Mouse (Mus musculus) neural tube, embryonic 11.5 days (tissue): ENCODE data around the gene Lhfpl2. TPM values are rescaled to one million over a fixed set of nuclear protein-coding genes. Genes with fewer than 3 reads are reported as not detected.

Experiments
- ATAC-seq: fragments of 200-750 bp; cut with Nextera tagmentation; 2 replicates; pipeline ENCODE4 v1.8.0; 2017; ENCODE audit warnings: moderate number of reproducible peaks, mild to moderate bottlenecking, moderate TSS enrichment, moderate library complexity; ENCODE audit not compliant: insufficient read depth, low FRiP score, low TSS enrichment
- DNase-seq: peaks from one replicate; pipeline ENCODE4 v3.0.0-alpha.2; 2015; ENCODE audit warnings: low spot score
- H3K27ac ChIP-seq: fragments of 300-500 bp; sonication (generic); 2 replicates; pipeline ENCODE4 v1.5.1; 2014; ENCODE audit warnings: low read depth, mild to moderate bottlenecking, low read length
- H3K27me3 ChIP-seq: fragments of 300-500 bp; sonication (generic); 2 replicates; pipeline ENCODE4 v1.6.1; 2014; ENCODE audit warnings: mild to moderate bottlenecking, low read length, mixed read lengths; ENCODE audit not compliant: control insufficient read depth, insufficient read depth
- H3K36me3 ChIP-seq: fragments of 300-500 bp; sonication (generic); 2 replicates; pipeline ENCODE4 v1.6.1; 2014; ENCODE audit warnings: mild to moderate bottlenecking, low read length, moderate library complexity, mixed read lengths; ENCODE audit not compliant: control insufficient read depth, insufficient read depth
- H3K4me1 ChIP-seq: fragments of 300-500 bp; sonication (generic); 2 replicates; pipeline ENCODE4 v1.6.1; 2014; ENCODE audit warnings: low read length, mixed read lengths; ENCODE audit not compliant: control insufficient read depth, insufficient read depth
- H3K4me2 ChIP-seq: fragments of 300-500 bp; sonication (generic); 2 replicates; pipeline ENCODE4 v1.6.1; 2014; ENCODE audit warnings: low read depth, mild to moderate bottlenecking, moderate library complexity
- H3K4me3 ChIP-seq: fragments of 300-500 bp; sonication (generic); 2 replicates; pipeline ENCODE4 v1.5.1; 2014; ENCODE audit warnings: low read depth, low read length
- H3K9ac ChIP-seq: fragments of 300-500 bp; sonication (generic); 2 replicates; pipeline ENCODE4 v1.6.1; 2014; ENCODE audit warnings: mild to moderate bottlenecking, low read length
- H3K9me3 ChIP-seq: fragments of 300-500 bp; sonication (generic); 2 replicates; pipeline ENCODE4 v1.6.1; 2016; ENCODE audit warnings: low read length; ENCODE audit not compliant: control insufficient read depth
- WGBS: fragments of 180-500 bp; shearing (Covaris S2); extraction: QIAGEN DNeasy Blood & Tissue Kit; methylation state at CpG from one replicate; pipeline ENCODE4 v1.1.7; 2014; 5-methylcytosine and 5-hydroxymethylcytosine counted together
- polyA plus RNA-seq: library from polyadenylated mRNA; unstranded; fragments of >200 nt; fragmentation: Nextera tagmentation; extraction: Ambion mirVana; gene quantifications from 2 replicates; pipeline ENCODE4 v1.2.1, GENCODE M21; 2014

Lhfpl2 gene
- polyA plus RNA-seq, 1 experiment from 2014 or later: 25.2 TPM

GRCm38 (mm10) chr13:94087061-94087460, 29.5 kb downstream of the Lhfpl2 start:
- no peak overlapping the region for H3K27ac ChIP-seq
- WGBS: 78% methylated on average over 9 of the region's 9 CpGs
- ATAC-seq (no peak), DNase-seq (no peak)
- no peak overlapping the region for H3K9ac ChIP-seq
- no peaks in the 10 kb centered on the region for H3K4me1 ChIP-seq
- no peak overlapping the region for H3K4me3 ChIP-seq
- no peak overlapping the region for H3K4me2 ChIP-seq
- H3K27me3 ChIP-seq: no peaks in the 10 kb centered on the region
- no peaks in the 10 kb centered on the region for H3K36me3 ChIP-seq
- H3K9me3 ChIP-seq: no peaks in the 10 kb centered on the region

- no peaks in the 10 kb centered on the region for H3K36me3 ChIP-seq
- no peaks in the 10 kb centered on the region for H3K4me1 ChIP-seq
- no peak overlapping the region for H3K9ac ChIP-seq
- ATAC-seq: no peak
- no peak for DNase-seq
- no peaks in the 10 kb centered on the region for H3K27me3 ChIP-seq
- H3K4me2 ChIP-seq: no peak overlapping the region
- 77% methylated on average over 9 of the region's 9 CpGs for WGBS
- no peaks in the 10 kb centered on the region for H3K9me3 ChIP-seq
- no peak overlapping the region for H3K27ac ChIP-seq
- no peak overlapping the region for H3K4me3 ChIP-seq
Measured at GRCm38 (mm10) chr13:94088788-94089187, 31.2 kb downstream of the Lhfpl2 start.

GRCm38 (mm10) chr13:94089286-94089685, 31.7 kb downstream of the Lhfpl2 start:
- DNase-seq (no peak), ATAC-seq (no peak)
- Histone ChIP-seq H3K27ac (no peak overlapping the region), H3K4me2 (no peak overlapping the region), H3K27me3 (no peaks in the 10 kb centered on the region), H3K9ac (no peak overlapping the region), H3K9me3 (no peaks in the 10 kb centered on the region), H3K4me3 (no peak overlapping the region), H3K36me3 (no peaks in the 10 kb centered on the region), H3K4me1 (no peaks in the 10 kb centered on the region)
- 42% methylated on average over 9 of the region's 9 CpGs for WGBS

- WGBS: 47% methylated on average over 2 of the region's 2 CpGs
- no peak overlapping the region for H3K4me2 ChIP-seq
- H3K27ac ChIP-seq: no peak overlapping the region
- ATAC-seq: no peak
- no peak overlapping the region for H3K4me3 ChIP-seq
- H3K9me3 ChIP-seq: no peaks in the 10 kb centered on the region
- H3K9ac ChIP-seq: no peak overlapping the region
- H3K36me3 ChIP-seq: no peaks in the 10 kb centered on the region
- H3K27me3 ChIP-seq: no peaks in the 10 kb centered on the region
- no peaks in the 10 kb centered on the region for H3K4me1 ChIP-seq
- DNase-seq: no peak
Measured at GRCm38 (mm10) chr13:94091366-94091765, 33.8 kb downstream of the Lhfpl2 start.

- Histone ChIP-seq H3K27ac (no peak overlapping the region), H3K9ac (no peak overlapping the region), H3K36me3 (no peaks in the 10 kb centered on the region), H3K4me2 (no peak overlapping the region), H3K27me3 (no peaks in the 10 kb centered on the region), H3K9me3 (no peaks in the 10 kb centered on the region), H3K4me3 (no peak overlapping the region), H3K4me1 (no peaks in the 10 kb centered on the region)
- WGBS: 91% methylated on average over 4 of the region's 4 CpGs
- DNase-seq: no peak
- no peak for ATAC-seq
Measured at GRCm38 (mm10) chr13:94094176-94094575, 36.6 kb downstream of the Lhfpl2 start.

GRCm38 (mm10) chr13:94094625-94095024, 37.0 kb downstream of the Lhfpl2 start:
- ATAC-seq (no peak), DNase-seq (no peak)
- 67% methylated on average over 3 of the region's 3 CpGs for WGBS
- H3K4me3 ChIP-seq: no peak overlapping the region
- no peak overlapping the region for H3K27ac ChIP-seq
- no peaks in the 10 kb centered on the region for H3K36me3 ChIP-seq
- H3K9ac ChIP-seq: no peak overlapping the region
- H3K4me2 ChIP-seq: no peak overlapping the region
- H3K9me3 ChIP-seq: no peaks in the 10 kb centered on the region
- no peaks in the 10 kb centered on the region for H3K27me3 ChIP-seq
- no peaks in the 10 kb centered on the region for H3K4me1 ChIP-seq

- no peak for DNase-seq
Measured at GRCm38 (mm10) chr13:94095202-94095601, 37.6 kb downstream of the Lhfpl2 start.

GRCm38 (mm10) chr13:94097667-94098066, 40.1 kb downstream of the Lhfpl2 start:
- Histone ChIP-seq H3K4me2 (no peak overlapping the region), H3K4me3 (no peak overlapping the region), H3K4me1 (no peaks in the 10 kb centered on the region; the same call in 1 of the 2 replicates), H3K27ac (no peak overlapping the region), H3K9me3 (no peaks in the 10 kb centered on the region), H3K9ac (no peak overlapping the region), H3K27me3 (no peaks in the 10 kb centered on the region), H3K36me3 (no peaks in the 10 kb centered on the region)
- no peak for DNase-seq
- no peak for ATAC-seq
- WGBS: 70% methylated on average over 2 of the region's 2 CpGs

More at GRCm38 (mm10) chr13:94095202-94095601, 37.6 kb downstream of the Lhfpl2 start:
- Histone ChIP-seq H3K4me3 (no peak overlapping the region), H3K27ac (no peak overlapping the region), H3K27me3 (no peaks in the 10 kb centered on the region), H3K36me3 (no peaks in the 10 kb centered on the region), H3K9me3 (no peaks in the 10 kb centered on the region), H3K9ac (no peak overlapping the region), H3K4me1 (no peaks in the 10 kb centered on the region), H3K4me2 (no peak overlapping the region)
- ATAC-seq: no peak

GRCm38 (mm10) chr13:94098369-94099084, 40.9 kb downstream of the Lhfpl2 start:
- WGBS: 68% methylated on average over 16 of the region's 16 CpGs
- DNase-seq (no peak), ATAC-seq (no peak)
- Histone ChIP-seq H3K9ac (no peak overlapping the region), H3K9me3 (no peaks in the 10 kb centered on the region), H3K27ac (no peak overlapping the region), H3K4me1 (no peaks in the 10 kb centered on the region; the same call in 1 of the 2 replicates), H3K27me3 (no peaks in the 10 kb centered on the region), H3K4me2 (no peak overlapping the region), H3K4me3 (no peak overlapping the region), H3K36me3 (no peaks in the 10 kb centered on the region)
